Mouse (Mus musculus): ENCODE data around the gene Mfsd4a.

The Mfsd4a gene

GRCm38 (mm10) chr1:132016691-132017090 lies 51.2 kb downstream of the Mfsd4a start:
- DNase-seq (ENCODE audit: low read depth, low spot score), result no peak

DNA sequence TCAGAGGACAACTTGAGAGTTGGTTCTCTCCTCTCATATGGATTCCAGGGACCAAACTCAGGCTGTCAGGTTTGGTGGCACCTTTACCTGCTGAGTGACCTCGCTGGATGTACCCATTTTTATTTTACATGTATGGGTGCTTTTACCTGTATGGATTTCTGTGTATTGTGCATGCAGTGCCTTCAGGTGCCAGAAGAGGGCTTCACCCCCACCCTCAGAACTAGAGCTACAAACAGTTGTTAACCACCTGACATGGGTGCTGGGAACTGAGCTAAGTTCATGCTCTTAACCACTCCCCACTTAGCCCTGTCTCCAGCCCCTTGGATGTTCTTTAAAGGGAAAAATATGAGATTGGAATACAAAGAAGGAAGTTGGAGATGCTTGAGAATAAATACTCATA lies 53.1 kb downstream of the Mfsd4a start:
- DNase-seq (ENCODE audit: low read depth, low spot score), result no peak

GRCm38 (mm10) chr1:132012861-132013260 lies 55.0 kb downstream of the Mfsd4a start:
- DNase-seq (ENCODE audit: low read depth, low spot score), result no peak

DNA sequence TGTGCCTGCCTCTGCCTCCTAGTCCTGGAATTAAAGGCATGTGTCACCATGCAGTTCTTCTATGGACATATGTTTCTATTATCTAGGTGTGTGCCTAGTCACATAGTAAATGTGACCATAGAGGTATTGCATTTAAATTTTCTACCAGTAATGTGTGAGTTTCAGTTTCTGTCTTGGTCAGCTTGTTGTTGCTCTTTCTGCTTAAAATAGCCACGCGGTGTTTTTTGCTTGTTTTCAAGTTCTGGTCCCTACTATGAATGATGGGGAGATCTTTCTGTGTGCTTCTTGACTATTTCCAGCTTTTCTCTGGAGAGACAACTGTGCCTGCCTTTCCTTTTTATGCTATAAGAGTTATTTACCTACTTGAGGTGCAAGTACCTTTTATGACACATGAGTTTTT lies 56.1 kb downstream of the Mfsd4a start:
- DNase-seq (ENCODE audit: low read depth, low spot score), result no peak

DNA sequence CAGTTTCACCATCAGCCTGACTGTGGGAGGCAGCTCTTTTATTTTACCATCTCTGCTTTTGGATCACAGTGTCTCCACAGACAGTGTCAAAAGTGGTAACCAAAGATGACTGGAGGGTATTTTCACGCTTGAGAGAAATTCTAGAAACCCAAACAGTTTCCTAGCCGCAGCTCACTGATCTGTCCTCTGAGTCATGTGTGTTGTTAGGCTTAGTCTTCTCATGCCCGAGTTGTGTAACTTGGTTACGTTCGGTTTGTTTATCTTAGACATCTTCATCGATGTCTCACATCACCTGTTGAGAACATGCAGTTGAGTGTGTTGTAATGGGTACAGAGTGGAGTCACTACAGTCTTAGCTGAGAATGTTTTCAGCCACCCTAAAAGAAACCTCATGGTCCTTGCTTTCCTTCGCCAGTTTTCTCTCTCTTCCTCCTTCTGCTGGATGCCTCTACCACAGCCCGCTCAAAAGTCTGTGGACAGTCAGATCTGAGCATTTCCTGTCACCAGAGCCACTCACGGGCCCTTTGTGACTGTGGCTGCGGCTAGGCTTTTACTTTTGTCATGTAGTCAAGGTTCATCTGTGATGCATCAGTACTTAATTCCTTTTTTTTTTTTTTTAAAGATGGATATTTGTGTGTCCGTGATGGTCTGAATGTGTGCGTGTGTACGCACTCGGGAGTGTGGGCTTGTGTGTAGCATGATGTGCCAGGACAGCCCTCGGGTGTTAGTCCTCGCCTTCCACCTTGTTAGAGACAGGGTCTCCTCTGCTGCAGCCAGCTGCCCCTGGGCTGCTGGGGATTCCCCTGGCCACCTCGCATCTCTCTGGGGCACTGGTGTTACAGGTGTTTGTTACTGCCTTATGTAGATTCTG lies 57.0 kb downstream of the Mfsd4a start:
- no peak for DNase-seq (ENCODE audit: low read depth, low spot score)

DNA sequence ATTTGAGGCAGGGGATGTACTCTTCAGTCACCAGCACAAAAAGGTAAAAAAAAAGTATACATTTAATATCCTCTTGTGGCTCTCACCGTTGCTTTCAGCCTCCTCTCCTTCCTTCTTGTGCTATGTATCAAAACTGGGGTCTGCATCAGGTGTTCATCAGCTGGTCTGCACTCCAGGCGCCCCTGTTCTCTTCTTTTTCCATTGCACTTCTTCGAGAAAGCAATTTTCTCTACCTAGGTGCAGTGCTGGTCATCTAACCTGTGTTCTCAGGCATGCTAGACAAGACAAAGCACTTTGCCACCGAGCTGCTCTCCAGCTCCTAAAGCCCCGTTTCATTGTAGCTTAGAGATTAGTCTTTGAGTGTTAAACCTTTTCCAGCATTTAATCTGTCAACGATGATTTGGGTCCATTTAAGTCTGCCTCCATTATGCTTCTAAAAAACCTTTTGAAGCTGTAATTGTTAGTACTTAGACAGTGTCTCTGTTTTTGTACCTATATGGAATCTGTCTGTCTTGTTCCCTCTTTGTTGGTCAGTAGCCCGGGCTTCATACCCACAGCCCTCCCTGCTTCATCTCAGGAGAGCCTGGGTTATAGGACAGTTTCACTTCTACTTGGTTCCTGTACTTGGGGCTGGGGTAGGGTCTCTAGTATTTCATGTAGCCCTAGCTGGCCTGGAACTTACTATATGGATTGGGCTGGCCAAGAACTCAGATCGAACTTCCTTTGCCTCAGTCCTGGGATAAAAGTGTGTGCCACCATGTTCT lies 58.8 kb downstream of the Mfsd4a start:
- DNase-seq (ENCODE audit: low read depth, low spot score), result no peak

- peak; percentile 82 for DNase-seq (ENCODE audit: low read depth, low spot score)
Observed at GRCm38 (mm10) chr1:132007828-132008827, 59.7 kb downstream of the Mfsd4a start.

- DNase-seq (ENCODE audit: low read depth, low spot score), result peak; percentile 90
Observed at GRCm38 (mm10) chr1:132007282-132007815, 60.5 kb downstream of the Mfsd4a start, which contains the start of gene Elk4. Gene Elk4, plus strand, starts transcription at chr1:132007607.

DNA sequence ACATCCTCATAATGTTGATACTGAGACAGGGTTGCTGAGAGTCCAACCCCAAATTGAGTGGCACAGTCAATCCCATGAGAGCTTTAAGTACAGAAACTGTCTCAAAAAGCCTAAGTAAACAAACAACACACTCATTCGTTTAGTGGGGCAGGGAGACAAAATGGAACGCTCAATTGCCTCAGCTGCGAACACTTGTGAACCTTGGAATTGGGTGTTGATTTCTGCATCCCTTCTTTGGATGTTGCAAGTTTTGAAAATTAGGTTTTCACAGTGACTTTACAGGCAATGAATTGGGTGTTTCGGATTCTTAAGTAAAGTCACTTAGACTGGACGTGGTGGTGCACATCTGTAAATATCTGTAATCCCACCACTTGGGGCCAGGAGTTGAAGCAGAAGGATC lies 61.1 kb downstream of the Mfsd4a start:
- DNase-seq (ENCODE audit: low read depth, low spot score), result no peak

DNA sequence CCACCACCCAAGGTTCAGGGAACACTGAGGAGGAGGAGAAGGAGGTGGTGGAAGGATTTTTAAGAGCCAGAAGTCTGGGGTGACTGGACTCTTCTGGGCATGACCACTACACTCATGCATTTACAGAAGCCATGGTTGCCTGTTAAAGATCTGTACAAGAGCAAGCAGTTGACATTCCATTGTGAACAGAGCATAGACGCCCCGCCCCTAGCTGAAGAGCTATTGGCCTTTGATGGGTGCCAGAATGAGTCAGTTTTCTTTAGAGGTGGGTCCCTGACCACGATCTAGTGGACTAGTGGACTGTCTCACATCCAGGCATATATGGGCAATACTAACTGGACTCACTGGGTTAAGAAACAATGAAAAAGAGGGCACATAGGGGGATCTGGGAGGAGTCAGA lies 61.8 kb downstream of the Mfsd4a start:
- DNase-seq (ENCODE audit: low read depth, low spot score), result no peak

GRCm38 (mm10) chr1:132005466-132005865 lies 62.4 kb downstream of the Mfsd4a start:
- no peak for DNase-seq (ENCODE audit: low read depth, low spot score)

GRCm38 (mm10) chr1:132004574-132005180 lies 63.2 kb downstream of the Mfsd4a start:
- DNase-seq (ENCODE audit: low read depth, low spot score), result no peak

- DNase-seq (ENCODE audit: low read depth, low spot score), result peak; percentile 48
Observed at GRCm38 (mm10) chr1:132003817-132004216, 64.0 kb downstream of the Mfsd4a start.

DNA sequence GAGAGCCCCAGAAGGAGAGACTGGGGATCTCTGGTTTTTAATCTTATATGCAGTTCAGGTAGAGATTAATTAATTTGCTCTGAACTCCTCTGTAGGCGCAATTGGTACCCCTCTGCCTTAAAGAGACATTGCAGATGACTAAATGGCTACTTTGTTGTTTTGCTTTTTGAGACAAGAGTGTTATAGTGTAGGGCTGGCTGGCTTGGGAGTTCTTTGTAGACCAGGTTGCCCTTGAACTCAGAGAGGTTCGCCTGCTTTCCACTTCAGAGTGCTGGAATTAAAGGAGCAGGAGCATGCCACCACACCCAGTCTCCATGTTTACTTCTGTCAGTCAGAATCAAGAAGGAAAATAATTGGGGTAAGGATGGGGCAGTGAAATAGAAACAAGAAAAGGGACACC lies 64.8 kb downstream of the Mfsd4a start:
- no peak for DNase-seq (ENCODE audit: low read depth, low spot score)

DNA sequence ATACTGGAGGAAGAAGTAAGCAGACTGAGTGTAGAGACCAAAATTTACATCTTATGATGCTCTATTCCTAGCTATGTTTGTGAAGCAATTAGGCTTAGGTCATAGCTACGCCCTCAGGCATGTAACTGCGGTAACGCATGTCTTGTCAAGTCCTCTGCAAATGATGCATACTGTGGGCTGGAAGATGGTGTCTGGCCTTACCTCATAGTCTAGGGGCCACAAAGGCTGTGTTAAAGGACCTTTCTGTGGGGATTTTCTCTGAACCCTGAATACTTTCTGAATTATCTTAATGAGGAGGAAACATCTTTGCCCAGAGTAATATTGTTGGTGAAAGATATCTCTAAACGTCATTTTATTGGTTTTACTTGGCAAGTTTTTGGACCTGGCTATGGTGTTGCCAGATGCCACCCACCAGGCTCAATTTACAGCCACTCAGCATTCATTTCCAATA lies 66.0 kb downstream of the Mfsd4a start:
- no peak for DNase-seq (ENCODE audit: low read depth, low spot score)

GRCm38 (mm10) chr1:132000506-132000905 lies 67.4 kb downstream of the Mfsd4a start:
- DNase-seq (ENCODE audit: low read depth, low spot score), result no peak

GRCm38 (mm10) chr1:131995062-131995461 lies 72.8 kb downstream of the Mfsd4a start:
- no peak for DNase-seq (ENCODE audit: low read depth, low spot score)

- DNase-seq (ENCODE audit: low read depth, low spot score), result peak; percentile 61
Observed at GRCm38 (mm10) chr1:131993169-131994040, 74.5 kb downstream of the Mfsd4a start.

DNA sequence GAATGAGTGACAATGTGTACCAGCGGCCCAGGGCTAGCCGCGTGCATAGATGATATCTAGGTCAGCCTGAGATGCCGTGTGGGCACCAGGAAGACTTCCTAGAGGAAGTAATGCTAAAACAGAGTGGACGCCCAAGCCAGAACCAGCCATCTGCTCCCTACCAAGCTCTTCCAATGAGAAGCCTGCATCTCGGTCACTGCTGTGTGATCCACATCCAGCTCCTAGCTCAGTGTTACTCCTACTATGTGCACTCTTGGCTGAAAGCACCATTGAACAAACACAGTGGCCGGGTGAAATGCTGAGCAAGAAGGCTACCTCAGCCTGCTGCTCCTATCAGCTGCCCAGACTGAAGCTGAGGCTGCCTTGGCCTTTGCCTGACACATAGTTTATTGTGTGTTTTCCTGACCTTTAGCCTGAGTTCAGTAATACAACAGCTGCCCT lies 75.3 kb downstream of the Mfsd4a start:
- DNase-seq (ENCODE audit: low read depth, low spot score), result no peak
